Mouse (Mus musculus) midbrain, embryonic 14.5 days (tissue): ENCODE results near the gene Cpne4. TPM values are rescaled to one million over a fixed set of nuclear protein-coding genes. Genes with fewer than 3 reads are reported as not detected.

ENCODE experiments used
- ATAC-seq: fragments of 200-750 bp; cut with Nextera tagmentation; 2 replicates; pipeline ENCODE4 v1.8.0; 2017; ENCODE audit warnings: moderate number of reproducible peaks, moderate library complexity; ENCODE audit not compliant: low FRiP score, low TSS enrichment
- DNase-seq: peaks from one replicate; pipeline ENCODE4 v3.0.0-alpha.2; 2015
- H3K27ac ChIP-seq: fragments of 300-500 bp; sonication (generic); replicated peaks from 2 replicates; pipeline ENCODE4 v1.5.1; 2014; ENCODE audit warnings: mild to moderate bottlenecking, low read depth, low read length, moderate library complexity
- H3K27me3 ChIP-seq: fragments of 300-500 bp; sonication (generic); 2 replicates; pipeline ENCODE4 v1.6.1; 2014; ENCODE audit warnings: low read length, control low read depth, mixed read lengths; ENCODE audit not compliant: control insufficient read depth, insufficient read depth
- H3K36me3 ChIP-seq: fragments of 300-500 bp; sonication (generic); 2 replicates; pipeline ENCODE4 v1.6.1; 2014; ENCODE audit warnings: low read length, control low read depth; ENCODE audit not compliant: control insufficient read depth, insufficient read depth
- H3K4me1 ChIP-seq: fragments of 300-500 bp; sonication (generic); 2 replicates; pipeline ENCODE4 v1.6.1; 2014; ENCODE audit warnings: mild to moderate bottlenecking, antibody characterized with exemption, low read length, control low read depth; ENCODE audit not compliant: control insufficient read depth, insufficient read depth
- H3K4me2 ChIP-seq: fragments of 300-500 bp; sonication (generic); 2 replicates; pipeline ENCODE4 v1.6.1; 2014; ENCODE audit warnings: mild to moderate bottlenecking, low read length, moderate library complexity
- H3K4me3 ChIP-seq: fragments of 300-500 bp; sonication (generic); replicated peaks from 2 replicates; pipeline ENCODE4 v1.5.1; 2014; ENCODE audit warnings: low read depth, low read length
- H3K9ac ChIP-seq: fragments of 300-500 bp; sonication (generic); replicated peaks from 2 replicates; pipeline ENCODE4 v1.6.1; 2014; ENCODE audit warnings: mild to moderate bottlenecking, low read length, moderate library complexity
- H3K9me3 ChIP-seq: fragments of 300-500 bp; sonication (generic); 2 replicates; pipeline ENCODE4 v1.6.1; 2016; ENCODE audit warnings: low read length, control low read depth, mixed read lengths; ENCODE audit not compliant: control insufficient read depth
- WGBS: fragments of 180-500 bp; shearing (Covaris S2); extraction: QIAGEN DNeasy Blood & Tissue Kit; methylation state at CpG from one replicate; pipeline ENCODE4 v1.1.7; 2014; 5-methylcytosine and 5-hydroxymethylcytosine counted together
- polyA plus RNA-seq: library from polyadenylated mRNA; unstranded; fragments of >200 nt; fragmentation: Nextera tagmentation; extraction: Ambion mirVana; gene quantifications from 2 replicates; pipeline ENCODE4 v1.2.1, GENCODE M21; 2014

Gene Cpne4
- polyA plus RNA-seq, 1 experiment from 2014 or later: 20.2 TPM

- Histone ChIP-seq H3K4me1 (no peaks in the 10 kb centered on the region), H3K4me2 (no peak overlapping the region), H3K9ac (no peak overlapping the region), H3K27ac (no peak overlapping the region), H3K36me3 (no peaks in the 10 kb centered on the region), H3K9me3 (no peaks in the 10 kb centered on the region), H3K4me3 (no peak overlapping the region), H3K27me3 (no peaks in the 10 kb centered on the region)
- DNase-seq: no peak
- WGBS: 96% methylated on average over 4 of the region's 4 CpGs
- ATAC-seq: no peak
Observed at GRCm38 (mm10) chr9:104872586-104872985, 325.5 kb downstream of the Cpne4 start.

GRCm38 (mm10) chr9:104874157-104874556 lies 327.1 kb downstream of the Cpne4 start:
- no peaks in the 10 kb centered on the region for H3K9me3 ChIP-seq
- no peak for DNase-seq
- H3K4me3 ChIP-seq: no peak overlapping the region
- H3K9ac ChIP-seq: no peak overlapping the region
- no peak overlapping the region for H3K27ac ChIP-seq
- H3K4me1 ChIP-seq: no peaks in the 10 kb centered on the region
- ATAC-seq: no peak
- 83% methylated on average over 3 of the region's 3 CpGs for WGBS
- H3K4me2 ChIP-seq: no peak overlapping the region
- H3K36me3 ChIP-seq: no peaks in the 10 kb centered on the region
- H3K27me3 ChIP-seq: no peaks in the 10 kb centered on the region

DNA sequence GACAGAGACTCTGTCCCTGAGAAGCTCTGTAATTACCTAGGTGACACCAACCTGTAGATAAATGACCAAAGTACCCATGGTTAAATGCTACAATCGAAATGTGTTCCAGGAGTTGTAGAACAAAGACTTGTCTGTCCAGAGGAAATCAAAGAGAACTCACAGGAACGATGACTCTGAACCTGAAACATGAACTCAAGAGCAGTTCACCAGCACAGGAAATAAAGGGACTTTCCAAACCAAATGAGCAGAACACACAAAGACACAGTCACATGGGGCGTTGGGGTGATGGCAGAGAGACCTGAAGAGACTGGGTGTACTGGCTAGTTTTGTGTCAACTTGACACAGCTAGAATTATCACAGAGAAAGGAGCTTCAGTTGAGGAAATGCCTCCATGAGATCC lies 329.9 kb downstream of the Cpne4 start:
- Histone ChIP-seq H3K9ac (no peak overlapping the region), H3K9me3 (no peaks in the 10 kb centered on the region), H3K27me3 (no peaks in the 10 kb centered on the region), H3K4me1 (no peaks in the 10 kb centered on the region), H3K36me3 (no peaks in the 10 kb centered on the region), H3K4me3 (no peak overlapping the region), H3K4me2 (no peak overlapping the region), H3K27ac (no peak overlapping the region)
- WGBS: 84% methylated on average over 3 of the region's 3 CpGs
- ATAC-seq (no peak), DNase-seq (no peak)

- no peak for DNase-seq
- H3K36me3 ChIP-seq: no peaks in the 10 kb centered on the region
- WGBS: 86% methylated on average over 6 of the region's 6 CpGs
- H3K27ac ChIP-seq: no peak overlapping the region
- H3K9me3 ChIP-seq: no peaks in the 10 kb centered on the region
- H3K4me3 ChIP-seq: no peak overlapping the region
- H3K4me2 ChIP-seq: no peak overlapping the region
- H3K27me3 ChIP-seq: no peaks in the 10 kb centered on the region
- ATAC-seq: no peak
- no peak overlapping the region for H3K9ac ChIP-seq
- no peaks in the 10 kb centered on the region for H3K4me1 ChIP-seq
Observed at GRCm38 (mm10) chr9:104878558-104878957, 331.5 kb downstream of the Cpne4 start.

GRCm38 (mm10) chr9:104890517-104890916 lies 343.4 kb downstream of the Cpne4 start:
- DNase-seq: no peak
- ATAC-seq: no peak
- Histone ChIP-seq H3K4me1 (no peaks in the 10 kb centered on the region), H3K4me3 (no peak overlapping the region), H3K36me3 (no peaks in the 10 kb centered on the region), H3K4me2 (no peak overlapping the region), H3K9ac (no peak overlapping the region), H3K27me3 (no peaks in the 10 kb centered on the region), H3K27ac (no peak overlapping the region), H3K9me3 (no peaks in the 10 kb centered on the region)
- 84% methylated on average over 3 of the region's 3 CpGs for WGBS

DNA sequence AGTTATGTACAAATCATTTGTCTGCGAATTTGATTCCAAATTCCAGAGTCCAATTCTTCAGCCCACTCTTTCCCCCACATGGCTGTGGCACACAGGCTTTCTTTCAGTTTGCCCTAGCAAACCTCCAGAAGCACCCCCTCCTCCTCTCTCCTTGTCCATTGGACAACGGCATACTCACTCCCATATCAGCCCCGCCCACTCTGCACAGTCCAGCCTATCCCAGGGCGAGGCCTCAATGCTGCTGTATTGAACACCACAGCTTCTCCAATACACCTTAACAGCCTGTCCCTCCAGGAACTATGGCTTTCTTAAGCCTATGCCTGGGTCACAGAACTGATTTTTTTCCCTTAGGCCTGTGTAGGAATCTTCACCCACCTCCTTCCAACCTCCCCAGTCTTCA lies 348.3 kb downstream of the Cpne4 start:
- no peak for ATAC-seq
- no peak overlapping the region for H3K27ac ChIP-seq
- H3K4me3 ChIP-seq: no peak overlapping the region
- no peaks in the 10 kb centered on the region for H3K27me3 ChIP-seq
- no peak overlapping the region for H3K4me2 ChIP-seq
- DNase-seq: no peak
- 83% methylated on average over 4 of the region's 4 CpGs for WGBS
- no peaks in the 10 kb centered on the region for H3K9me3 ChIP-seq
- no peak overlapping the region for H3K9ac ChIP-seq
- no peaks in the 10 kb centered on the region for H3K36me3 ChIP-seq
- H3K4me1 ChIP-seq: no peaks in the 10 kb centered on the region

DNA sequence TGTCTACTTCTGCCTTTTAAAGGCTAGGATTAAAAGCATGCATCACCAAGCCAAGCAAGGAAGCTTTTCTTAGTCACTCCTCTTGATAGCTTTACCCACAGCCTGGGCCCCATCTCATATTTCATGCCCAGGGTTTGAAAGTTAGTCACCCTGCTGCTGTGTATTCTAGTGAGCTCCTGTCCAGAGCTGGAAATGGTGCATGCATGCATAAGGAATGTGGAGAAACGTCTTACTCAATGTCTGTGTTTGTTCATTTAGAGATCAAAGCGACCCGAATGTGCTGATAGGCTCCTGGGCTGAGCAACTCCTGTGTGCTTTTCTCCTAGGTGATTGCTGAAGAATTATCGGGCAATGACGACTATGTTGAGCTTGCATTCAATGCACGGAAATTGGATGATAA lies 354.0 kb downstream of the Cpne4 start:
- peak; percentile 8 for DNase-seq
- ATAC-seq: no peak
- no peak overlapping the region for H3K9ac ChIP-seq
- no peaks in the 10 kb centered on the region for H3K36me3 ChIP-seq
- no peaks in the 10 kb centered on the region for H3K27me3 ChIP-seq
- 20% methylated on average over 6 of the region's 6 CpGs for WGBS
- no peaks in the 10 kb centered on the region for H3K4me1 ChIP-seq
- no peak overlapping the region for H3K4me2 ChIP-seq
- no peak overlapping the region for H3K4me3 ChIP-seq
- no peak overlapping the region for H3K27ac ChIP-seq
- H3K9me3 ChIP-seq: no peaks in the 10 kb centered on the region

DNA sequence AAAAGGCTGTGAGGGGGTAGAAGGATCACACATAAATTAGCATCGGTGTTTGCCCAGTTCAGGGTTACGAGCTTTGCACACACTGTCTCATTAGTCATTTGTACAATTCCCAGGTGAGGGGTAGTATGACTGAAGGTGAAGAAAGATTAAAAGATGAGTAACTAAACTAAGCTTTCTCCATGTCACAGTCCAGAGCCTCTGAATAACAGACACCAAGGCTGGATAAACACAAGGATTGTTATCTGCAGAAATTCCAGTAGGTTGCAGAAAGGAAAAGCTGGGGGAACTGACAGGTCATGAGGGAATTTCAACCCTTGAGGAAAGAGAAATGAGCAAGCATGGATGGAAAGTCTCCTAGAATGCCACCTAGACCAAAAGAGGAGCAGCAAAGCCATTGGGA lies 354.7 kb downstream of the Cpne4 start:
- H3K27me3 ChIP-seq: no peaks in the 10 kb centered on the region
- no peak overlapping the region for H3K27ac ChIP-seq
- no peaks in the 10 kb centered on the region for H3K4me1 ChIP-seq
- no peak overlapping the region for H3K4me3 ChIP-seq
- no peak overlapping the region for H3K4me2 ChIP-seq
- no peaks in the 10 kb centered on the region for H3K36me3 ChIP-seq
- H3K9ac ChIP-seq: no peak overlapping the region
- DNase-seq (no peak), ATAC-seq (no peak)
- 55% methylated on average over 2 of the region's 2 CpGs for WGBS
- no peaks in the 10 kb centered on the region for H3K9me3 ChIP-seq

GRCm38 (mm10) chr9:104912686-104913085 lies 365.6 kb downstream of the Cpne4 start:
- no peaks in the 10 kb centered on the region for H3K27me3 ChIP-seq
- H3K27ac ChIP-seq: no peak overlapping the region
- no peak overlapping the region for H3K4me2 ChIP-seq
- H3K4me3 ChIP-seq: no peak overlapping the region
- 69% methylated on average over 2 of the region's 2 CpGs for WGBS
- no peak overlapping the region for H3K9ac ChIP-seq
- no peak for DNase-seq
- no peaks in the 10 kb centered on the region for H3K9me3 ChIP-seq
- no peak for ATAC-seq
- H3K36me3 ChIP-seq: no peaks in the 10 kb centered on the region
- no peaks in the 10 kb centered on the region for H3K4me1 ChIP-seq
